Mouse (Mus musculus) c-Kit-negative CD71-positive TER-119-positive erythroid progenitor cells, embryonic 14.5 days (primary cell): ENCODE measurements around the gene Izumo3.
"Not testable (repeated sequence)": the region's sequence is repeated elsewhere in the genome, so short reads cannot be mapped to it uniquely, and the experiment has no call there.

ENCODE experiments used
- DNase-seq: peaks from one replicate; pipeline ENCODE4 v3.0.0-alpha.2; 2013; ENCODE audit warnings: low read depth, low spot score

Izumo3 gene

DNA sequence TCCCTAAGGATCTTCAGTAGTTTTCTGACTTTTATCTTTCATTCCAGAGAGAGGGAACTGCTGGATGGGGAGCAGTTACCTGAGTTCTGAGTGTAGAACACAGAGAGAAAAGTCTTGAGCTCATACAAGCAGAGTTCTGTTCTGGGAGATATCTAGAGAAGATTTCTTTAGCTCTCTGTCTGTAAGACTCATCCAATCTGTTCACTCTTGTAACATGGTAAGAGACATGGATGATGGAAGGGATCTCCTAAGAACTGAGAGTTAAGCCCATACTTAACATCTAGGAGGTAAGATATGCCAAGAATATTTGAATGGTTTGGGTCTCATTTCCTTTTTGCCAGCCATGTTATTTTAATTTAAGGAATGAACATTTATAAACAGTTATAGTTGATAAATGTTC lies at the start of gene Izumo3:
TSS of gene Izumo3 (minus strand) at position 101 of the 400 bp plus-strand sequence.
- DNase-seq, result no peak

DNA sequence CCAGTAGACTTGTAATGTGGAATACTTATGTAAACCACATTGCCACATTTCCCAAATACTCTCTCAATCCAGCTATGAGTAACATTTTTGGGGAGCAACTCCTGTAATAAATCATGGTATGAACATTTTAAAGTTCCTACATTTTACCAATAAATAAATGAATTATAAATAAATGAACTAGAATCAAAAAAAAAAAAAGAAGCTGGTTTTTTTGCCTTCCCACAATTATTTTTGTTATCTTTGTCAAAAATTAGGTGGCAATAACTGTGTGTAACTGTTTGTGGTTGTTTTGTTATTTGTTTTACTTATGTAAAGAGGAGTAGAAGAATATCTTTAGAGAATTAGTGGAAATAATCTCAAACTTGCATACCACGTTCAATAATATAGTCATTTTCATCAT lies 44.6 kb upstream of the Izumo3 start, which contains the start of gene Gm12666:
TSS of gene Gm12666 (minus strand) at position 101 of the 400 bp plus-strand sequence.
- DNase-seq, result not testable (repeated sequence)

- DNase-seq, result no peak
Observed at GRCm38 (mm10) chr4:92152646-92153045, 5.6 kb upstream of the Izumo3 start.

- DNase-seq, result no peak
Observed at GRCm38 (mm10) chr4:92111390-92111988, 35.5 kb downstream of the Izumo3 start.

DNA sequence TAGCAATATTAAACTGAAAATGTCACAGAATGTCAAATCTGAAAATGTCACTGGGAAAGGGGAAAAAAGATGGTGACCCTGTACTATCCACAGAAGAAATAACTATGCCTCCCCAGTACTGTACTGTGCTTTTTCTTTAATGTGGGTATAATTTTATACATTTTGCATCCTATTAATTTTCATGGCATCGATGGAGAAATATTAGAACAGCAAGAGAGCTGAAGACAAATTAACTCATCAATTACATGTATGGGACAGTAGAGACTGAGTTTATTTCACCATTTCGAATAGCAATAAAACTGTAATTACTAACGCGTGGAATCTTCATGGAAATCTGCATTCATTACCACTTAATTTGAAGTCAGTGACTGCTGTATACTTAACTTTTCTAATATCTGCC lies 49.6 kb downstream of the Izumo3 start:
- no peak for DNase-seq

- no peak for DNase-seq
Observed at GRCm38 (mm10) chr4:92095951-92096350, 51.1 kb downstream of the Izumo3 start.
